Mouse (Mus musculus) midbrain, embryonic 12.5 days (tissue): ENCODE results near the gene Slain2. TPM values are rescaled to one million over a fixed set of nuclear protein-coding genes. Genes with fewer than 3 reads are reported as not detected.

Experiments used
- ATAC-seq: fragments of 200-750 bp; cut with Nextera tagmentation; 2 replicates; pipeline ENCODE4 v1.8.0; 2017; ENCODE audit warnings: low read depth, moderate TSS enrichment, moderate library complexity; ENCODE audit not compliant: low FRiP score
- H3K27ac ChIP-seq: fragments of 300-500 bp; sonication (generic); replicated peaks from 2 replicates; pipeline ENCODE4 v1.5.1; 2016; ENCODE audit warnings: mild to moderate bottlenecking
- H3K27me3 ChIP-seq: fragments of 300-500 bp; sonication (generic); 2 replicates; pipeline ENCODE4 v1.6.1; 2016; ENCODE audit warnings: mild to moderate bottlenecking
- H3K36me3 ChIP-seq: fragments of 300-500 bp; sonication (generic); 2 replicates; pipeline ENCODE4 v1.6.1; 2016
- H3K4me1 ChIP-seq: fragments of 300-500 bp; sonication (generic); 2 replicates; pipeline ENCODE4 v1.6.1; 2016
- H3K4me2 ChIP-seq: fragments of 300-500 bp; sonication (generic); replicated peaks from 2 replicates; pipeline ENCODE4 v1.6.1; 2016; ENCODE audit warnings: mild to moderate bottlenecking, moderate library complexity
- H3K4me3 ChIP-seq: fragments of 300-500 bp; sonication (generic); 2 replicates; pipeline ENCODE4 v1.5.1; 2016; ENCODE audit warnings: mild to moderate bottlenecking
- H3K9ac ChIP-seq: fragments of 300-500 bp; sonication (generic); replicated peaks from 2 replicates; pipeline ENCODE4 v1.6.1; 2016; ENCODE audit warnings: mild to moderate bottlenecking, moderate library complexity
- H3K9me3 ChIP-seq: fragments of 300-500 bp; sonication (generic); 2 replicates; pipeline ENCODE4 v1.6.1; 2016; ENCODE audit warnings: mild to moderate bottlenecking
- WGBS: fragments of 180-500 bp; shearing (Covaris S2); methylation state at CpG from one replicate; pipeline ENCODE4 v1.1.7; 2016; 5-methylcytosine and 5-hydroxymethylcytosine counted together
- polyA plus RNA-seq: library from polyadenylated mRNA; unstranded; fragments of >200 nt; fragmentation: Nextera tagmentation; extraction: Ambion mirVana; gene quantifications from 2 replicates; pipeline ENCODE4 v1.2.1, GENCODE M21; 2016

Slain2 gene
- 27.0 and 30.4 TPM in 2 replicates for polyA plus RNA-seq

DNA sequence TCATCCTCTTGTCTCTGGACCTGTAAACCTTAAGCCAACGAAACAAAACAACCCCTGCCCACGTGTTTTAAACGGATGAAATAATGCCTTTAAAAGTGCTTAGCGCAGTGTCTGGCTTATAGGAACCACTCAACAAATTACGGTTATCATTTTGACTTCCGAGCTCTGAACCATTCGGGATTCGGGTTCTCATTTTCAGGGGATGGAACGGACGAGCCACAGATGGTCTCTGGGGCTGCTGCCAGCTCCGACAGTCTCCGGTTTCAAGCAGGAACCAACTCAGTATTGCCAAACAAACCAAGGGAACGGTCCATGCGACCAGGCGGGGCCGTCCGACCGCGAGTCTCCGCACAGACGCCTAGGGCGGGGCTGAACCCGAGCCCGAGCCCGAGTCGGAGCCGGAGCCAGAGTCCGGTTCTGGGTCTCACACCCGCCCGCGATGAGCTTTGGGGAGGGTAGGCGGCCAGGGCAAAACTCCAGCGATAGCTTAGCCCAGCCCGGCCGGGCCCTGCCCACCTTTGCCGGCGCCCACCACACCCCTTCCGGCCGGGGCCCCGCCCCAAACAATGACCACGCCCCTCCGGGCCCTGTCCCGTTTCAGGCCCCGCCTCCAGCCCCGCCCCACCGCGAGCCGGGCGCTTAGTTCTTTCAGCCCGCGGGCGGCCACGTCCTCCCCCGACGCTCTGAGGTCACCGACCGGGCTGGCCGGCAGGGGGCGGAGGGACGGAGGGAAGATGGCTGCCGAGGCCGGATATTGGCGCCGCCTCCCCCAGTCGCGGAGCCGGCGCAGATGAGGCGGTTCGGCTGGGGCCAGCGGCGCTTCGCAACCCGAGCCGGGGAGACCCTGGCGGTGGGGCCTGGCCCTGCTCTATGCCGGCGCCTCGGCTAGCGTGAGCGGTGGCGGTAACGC is at the start of gene Slain2:
Slain2 (plus strand) TSS at position 657 of the 910 bp plus-strand sequence.
- Histone ChIP-seq H3K4me1 (peaks cover 26% of the 10 kb centered on the region), H3K4me2 (peak within 1 kb of the TSS; percentile 64), H3K4me3 (peak within 1 kb of the TSS; percentile 99), H3K27ac (peak within 1 kb of the TSS; percentile 98), H3K9me3 (no peaks in the 10 kb centered on the region), H3K9ac (peak within 1 kb of the TSS; percentile 98), H3K36me3 (no peaks in the 10 kb centered on the region), H3K27me3 (no peaks in the 10 kb centered on the region)
- peak; percentile 93 for ATAC-seq
- WGBS: under 1% methylated on average over 77 of the region's 83 CpGs

DNA sequence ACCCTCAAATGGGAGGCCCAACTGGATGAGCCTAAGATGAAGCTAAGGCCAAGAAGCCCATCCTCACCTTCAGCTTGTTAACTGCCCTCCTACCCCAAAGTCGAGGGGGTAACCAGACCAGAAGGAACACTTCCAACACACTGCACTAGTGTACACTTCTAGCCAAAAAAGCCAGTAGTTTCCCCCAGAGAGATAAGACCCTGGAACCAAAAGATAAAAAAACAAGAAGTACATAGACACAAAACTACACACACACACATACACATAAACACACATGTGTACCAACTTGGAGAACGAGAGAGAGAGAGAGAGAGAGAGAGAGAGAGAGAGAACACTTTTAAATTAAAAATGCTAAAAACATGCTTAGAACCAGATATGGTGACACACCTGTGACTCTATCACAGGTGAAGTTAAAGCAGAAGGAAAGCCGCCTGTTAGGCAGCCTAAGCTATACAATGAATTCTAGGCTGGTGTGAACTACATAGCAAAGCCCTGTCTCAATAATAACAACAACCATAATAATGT is 49.4 kb upstream of the Slain2 start:
- no peaks in the 10 kb centered on the region for H3K36me3 ChIP-seq
- no peak overlapping the region for H3K4me2 ChIP-seq
- H3K27ac ChIP-seq: no peak overlapping the region
- 0 out of 2 replicates have a peak, but pooled peaks cover 3% of the 10 kb centered on the region for H3K9me3 ChIP-seq
- no peak overlapping the region for H3K9ac ChIP-seq
- H3K27me3 ChIP-seq: peaks cover 35% of the 10 kb centered on the region
- ATAC-seq: no peak
- no peak overlapping the region for H3K4me3 ChIP-seq
- 77% methylated on average over 3 of the region's 3 CpGs for WGBS
- peaks cover 6% of the 10 kb centered on the region; the same call in 1 of the 2 replicates for H3K4me1 ChIP-seq

GRCm38 (mm10) chr5:72866260-72866905 is 47.7 kb upstream of the Slain2 start:
- 53% methylated on average over 6 of the region's 6 CpGs for WGBS
- H3K36me3 ChIP-seq: no peaks in the 10 kb centered on the region
- H3K27me3 ChIP-seq: peaks cover 40% of the 10 kb centered on the region
- H3K27ac ChIP-seq: no peak overlapping the region
- H3K4me2 ChIP-seq: no peak overlapping the region
- no peak overlapping the region for H3K9ac ChIP-seq
- no peak for ATAC-seq
- H3K4me3 ChIP-seq: no peak overlapping the region
- H3K9me3 ChIP-seq: no peaks in the 10 kb centered on the region
- peaks cover 6% of the 10 kb centered on the region; the same call in 1 of the 2 replicates for H3K4me1 ChIP-seq

- Histone ChIP-seq H3K4me3 (no peak overlapping the region), H3K27me3 (peaks cover 40% of the 10 kb centered on the region), H3K9me3 (no peaks in the 10 kb centered on the region), H3K36me3 (no peaks in the 10 kb centered on the region), H3K4me2 (0 out of 2 replicates have a peak overlapping the region, but pooled peaks have one; percentile 81), H3K27ac (no peak overlapping the region), H3K4me1 (peaks cover 6% of the 10 kb centered on the region; the same call in 1 of the 2 replicates), H3K9ac (no peak overlapping the region)
- no peak for ATAC-seq
- WGBS: 26% methylated on average over 16 of the region's 16 CpGs
Measured at GRCm38 (mm10) chr5:72867036-72867672, 47.0 kb upstream of the Slain2 start.

DNA sequence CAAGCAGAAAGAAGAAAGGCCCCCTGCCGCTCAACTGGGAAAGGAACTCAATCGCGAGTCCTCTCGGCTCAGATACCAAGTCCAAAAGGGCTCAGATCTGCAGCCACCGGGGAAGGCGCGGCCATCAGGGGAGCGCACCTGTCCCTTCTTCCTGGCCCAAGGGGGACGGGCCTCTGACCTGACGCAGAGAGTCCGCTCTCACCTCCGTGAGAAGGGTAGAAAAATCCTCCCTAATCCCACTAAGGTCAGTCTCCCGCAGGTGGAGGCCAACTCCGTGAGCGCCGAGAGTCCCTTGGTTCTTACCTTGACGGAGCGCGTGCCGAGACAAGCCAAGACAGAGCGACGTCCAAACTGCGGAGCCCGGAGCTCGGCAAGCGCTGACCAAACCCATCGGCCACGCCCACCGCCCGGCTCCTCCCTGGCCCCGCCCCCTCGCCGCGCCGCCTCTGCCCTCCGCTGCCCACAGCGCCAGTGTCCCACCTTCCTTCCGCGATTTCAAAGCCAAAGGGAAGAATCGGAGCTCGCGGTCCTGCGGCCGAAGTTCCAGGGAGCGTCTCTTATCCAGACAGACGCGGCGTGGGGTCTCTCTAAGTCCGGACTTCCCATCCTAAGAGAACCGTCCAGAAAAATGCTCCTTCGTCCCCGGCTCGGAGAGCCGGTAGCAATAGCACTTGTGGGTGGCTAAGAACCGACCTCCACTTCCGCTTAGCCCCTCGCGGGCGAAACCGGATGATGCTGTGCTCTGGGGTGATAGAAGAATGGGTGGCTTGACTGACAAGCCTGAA is 45.8 kb upstream of the Slain2 start, which contains the start of gene Tec:
Tec (minus strand) TSS at position 393 of the 785 bp plus-strand sequence.
- Histone ChIP-seq H3K4me2 (peak within 1 kb of the TSS; percentile 81), H3K9me3 (no peaks in the 10 kb centered on the region), H3K27ac (no peak within 1 kb of the TSS), H3K4me1 (peaks cover 6% of the 10 kb centered on the region; the same call in 1 of the 2 replicates), H3K36me3 (no peaks in the 10 kb centered on the region), H3K9ac (peak within 1 kb of the TSS; percentile 32), H3K27me3 (peaks cover 40% of the 10 kb centered on the region), H3K4me3 (peak within 1 kb of the TSS; percentile 55)
- peak; percentile 95 for ATAC-seq
- WGBS: under 1% methylated on average over 60 of the region's 60 CpGs

- Histone ChIP-seq H3K4me2 (no peak overlapping the region), H3K27me3 (peaks cover 35% of the 10 kb centered on the region), H3K4me1 (peaks cover 6% of the 10 kb centered on the region; the same call in 1 of the 2 replicates), H3K27ac (no peak overlapping the region), H3K9ac (no peak overlapping the region), H3K36me3 (no peaks in the 10 kb centered on the region), H3K4me3 (no peak overlapping the region), H3K9me3 (no peaks in the 10 kb centered on the region)
- ATAC-seq: no peak
- WGBS: 72% methylated on average over 14 of the region's 14 CpGs
Measured at GRCm38 (mm10) chr5:72869779-72870608, 44.1 kb upstream of the Slain2 start.

GRCm38 (mm10) chr5:72871114-72871513 is 43.0 kb upstream of the Slain2 start:
- Histone ChIP-seq H3K27me3 (peaks cover 43% of the 10 kb centered on the region), H3K4me2 (no peak overlapping the region), H3K27ac (no peak overlapping the region), H3K4me1 (peaks cover 9% of the 10 kb centered on the region), H3K9ac (no peak overlapping the region), H3K4me3 (no peak overlapping the region), H3K9me3 (no peaks in the 10 kb centered on the region), H3K36me3 (no peaks in the 10 kb centered on the region)
- 75% methylated on average over 4 of the region's 4 CpGs for WGBS
- no peak for ATAC-seq

- peaks cover 10% of the 10 kb centered on the region for H3K27me3 ChIP-seq
- H3K4me2 ChIP-seq: no peak overlapping the region
- no peaks in the 10 kb centered on the region for H3K36me3 ChIP-seq
- no peak for ATAC-seq
- H3K4me3 ChIP-seq: no peak overlapping the region
- H3K9me3 ChIP-seq: no peaks in the 10 kb centered on the region
- no peak overlapping the region for H3K27ac ChIP-seq
- H3K4me1 ChIP-seq: peaks cover 5% of the 10 kb centered on the region
- H3K9ac ChIP-seq: no peak overlapping the region
- 18% methylated on average over 5 of the region's 5 CpGs for WGBS
Measured at GRCm38 (mm10) chr5:72879736-72880135, 34.4 kb upstream of the Slain2 start.

GRCm38 (mm10) chr5:72881748-72882411 is 32.2 kb upstream of the Slain2 start:
- 89% methylated on average over 12 of the region's 12 CpGs for WGBS
- Histone ChIP-seq H3K27me3 (no peaks in the 10 kb centered on the region; the same call in 1 of the 2 replicates), H3K27ac (no peak overlapping the region), H3K36me3 (no peaks in the 10 kb centered on the region), H3K4me3 (no peak overlapping the region), H3K4me2 (no peak overlapping the region), H3K9ac (no peak overlapping the region), H3K9me3 (no peaks in the 10 kb centered on the region), H3K4me1 (no peaks in the 10 kb centered on the region)
- no peak for ATAC-seq

- WGBS: 82% methylated on average over 2 of the region's 2 CpGs
- Histone ChIP-seq H3K9me3 (no peaks in the 10 kb centered on the region), H3K9ac (no peak overlapping the region), H3K4me1 (no peaks in the 10 kb centered on the region), H3K4me3 (no peak overlapping the region), H3K27ac (no peak overlapping the region), H3K27me3 (no peaks in the 10 kb centered on the region; the same call in 1 of the 2 replicates), H3K4me2 (no peak overlapping the region), H3K36me3 (no peaks in the 10 kb centered on the region)
- no peak for ATAC-seq
Measured at GRCm38 (mm10) chr5:72882412-72882765, 31.7 kb upstream of the Slain2 start.
